Mouse (Mus musculus): ENCODE measurements around the gene Mrps18a.
A peak's percentile ranks its signal among the peaks of the same experiment; 100 is the strongest.

Mrps18a gene

GRCm38 (mm10) chr17:46152847-46153782 is 42.3 kb downstream of the Mrps18a start, which contains the start of gene Mad2l1bp:
Mad2l1bp (minus strand) TSS chr17:46153553.
- peak; percentile 89 for DNase-seq

- no peak for DNase-seq
Measured at GRCm38 (mm10) chr17:46154336-46154735, 43.5 kb downstream of the Mrps18a start.

GRCm38 (mm10) chr17:46156680-46157079 is 45.9 kb downstream of the Mrps18a start:
- DNase-seq = no peak

GRCm38 (mm10) chr17:46157131-46157530 is 46.3 kb downstream of the Mrps18a start:
- no peak for DNase-seq

- DNase-seq = peak; percentile 56
Measured at GRCm38 (mm10) chr17:46159236-46159635, 48.5 kb downstream of the Mrps18a start.

- peak; percentile 86 for DNase-seq
Measured at GRCm38 (mm10) chr17:46160090-46160662, 49.4 kb downstream of the Mrps18a start.

- peak; percentile 99 for DNase-seq
Measured at GRCm38 (mm10) chr17:46160686-46161085, 49.9 kb downstream of the Mrps18a start, which contains the start of gene Gtpbp2. Gtpbp2 (plus strand) TSS chr17:46161032.

- no peak for DNase-seq
Measured at GRCm38 (mm10) chr17:46161179-46161578, 50.4 kb downstream of the Mrps18a start.

GRCm38 (mm10) chr17:46161710-46162109 is 50.9 kb downstream of the Mrps18a start:
- peak; percentile 49 for DNase-seq

- DNase-seq = no peak
Measured at GRCm38 (mm10) chr17:46162551-46162950, 51.8 kb downstream of the Mrps18a start.

- DNase-seq = peak; percentile 63
Measured at GRCm38 (mm10) chr17:46162951-46163421, 52.2 kb downstream of the Mrps18a start.

- no peak for DNase-seq
Measured at GRCm38 (mm10) chr17:46164301-46164700, 53.5 kb downstream of the Mrps18a start.

- DNase-seq = no peak
Measured at GRCm38 (mm10) chr17:46164791-46165190, 54.0 kb downstream of the Mrps18a start.

- DNase-seq = peak; percentile 25
Measured at GRCm38 (mm10) chr17:46165460-46165859, 54.7 kb downstream of the Mrps18a start.

GRCm38 (mm10) chr17:46166270-46166669 is 55.5 kb downstream of the Mrps18a start:
- DNase-seq = no peak

- DNase-seq = no peak
Measured at GRCm38 (mm10) chr17:46167014-46167413, 56.2 kb downstream of the Mrps18a start.

- peak; percentile 33 for DNase-seq
Measured at GRCm38 (mm10) chr17:46168318-46168717, 57.5 kb downstream of the Mrps18a start.

GRCm38 (mm10) chr17:46168768-46169167 is 58.0 kb downstream of the Mrps18a start:
- no peak for DNase-seq

- DNase-seq = no peak
Measured at GRCm38 (mm10) chr17:46170538-46170937, 59.8 kb downstream of the Mrps18a start.
